Comparison of ENCODE assay signal across 9 mouse cellular contexts in the genomic region with DNA sequence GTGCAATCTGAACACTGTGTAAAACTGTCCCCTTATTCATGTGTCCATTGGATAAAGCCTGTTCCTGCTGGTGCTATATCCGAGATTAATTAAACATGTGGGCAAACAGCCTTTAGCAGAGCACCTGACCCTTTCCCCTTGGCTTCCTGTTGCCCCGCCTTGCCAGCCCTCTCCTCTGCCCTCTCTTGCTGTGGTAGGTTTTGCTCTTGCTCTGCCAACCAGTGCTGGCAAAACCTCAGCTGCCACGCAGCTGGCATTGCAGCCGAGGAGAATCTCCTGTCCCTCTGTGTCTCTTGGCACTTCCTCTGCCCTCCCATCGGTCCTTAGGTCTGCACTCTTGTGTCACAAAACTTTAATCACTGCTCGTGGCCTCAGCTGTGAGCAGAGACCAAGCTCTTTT.
DNase-seq lines count a peak whose midpoint lies in the region; ATAC-seq lines count a peak whose summit lies in the region.
"Had no signal": no experiment of that assay in that cellular context is flagged by ENCODE, and none has a peak within 500 bp of the region (broad histone marks: within the 10 kb centered on the region; RNA-seq: fewer than 3 reads in every experiment).

No protein-coding gene starts in this region.

- peak; percentile 93 for DNase-seq in heart, adult 11 months
- DNase-seq in heart, adult 8-10 months (ENCODE audit: low spot score) = no peak
- peak; percentile 35 for DNase-seq in 3134 (ENCODE audit: extremely low read depth, insufficient read length, low spot score)
- peak; percentile 50 for DNase-seq in kidney, postnatal 10 days
- no peak for DNase-seq in thymus, adult 18-20 months
- no peak for DNase-seq in left cerebral cortex, postnatal 36 days (ENCODE audit: low spot score in 2 of 2)
- DNase-seq in MN1 (ENCODE audit: low spot score) = no peak

- intact Hi-C loops in left cerebral cortex, postnatal 36 days (cut with DNase I) = no loop called here

- ATAC-seq in granulocyte monocyte progenitor cell, adult 5-6 weeks (replicated peaks; ENCODE audit: poor library complexity, severe bottlenecking) = peak; percentile 63
- ATAC-seq: CD4-positive, CD25-positive, alpha-beta regulatory T cell, adult 4 months had no signal

Comparison
In these comparisons a context has a peak if more than half of its experiments do, and no peak if none do; other contexts are left out.
1. DNase-seq: peak in heart, adult 11 months (single experiment), 3134 (single experiment) and kidney, postnatal 10 days (single experiment); none in heart, adult 8-10 months (single experiment), thymus, adult 18-20 months (0 of 2), left cerebral cortex, postnatal 36 days (0 of 2) and MN1 (single experiment).